Mouse (Mus musculus) heart, postnatal 0 days (tissue): ENCODE data around the gene Bdp1. TPM values are rescaled to one million over a fixed set of nuclear protein-coding genes. Genes with fewer than 3 reads are reported as not detected.
A peak's percentile ranks its signal among the peaks of the same experiment; 100 is the strongest.
"Not testable (repeated sequence)": the region's sequence is repeated elsewhere in the genome, so short reads cannot be mapped to it uniquely, and the experiment has no call there.

ENCODE experiments used
- ATAC-seq: fragments of 200-750 bp; cut with Nextera tagmentation; 2 replicates; pipeline ENCODE4 v1.8.0; 2017; ENCODE audit warnings: low read depth, moderate number of reproducible peaks, moderate library complexity; ENCODE audit not compliant: insufficient read depth
- DNase-seq: peaks from one replicate; pipeline ENCODE4 v3.0.0-alpha.2; 2016; ENCODE audit warnings: low spot score
- H3K27ac ChIP-seq: fragments of 300-500 bp; sonication (generic); 2 replicates; pipeline ENCODE4 v1.5.1; 2014; ENCODE audit warnings: low read depth, mild to moderate bottlenecking
- H3K27me3 ChIP-seq: fragments of 300-500 bp; sonication (generic); 2 replicates; pipeline ENCODE4 v1.6.1; 2014; ENCODE audit warnings: low read length, mixed read lengths; ENCODE audit not compliant: control insufficient read depth, insufficient read depth
- H3K36me3 ChIP-seq: fragments of 300-500 bp; sonication (generic); replicated peaks from 2 replicates; pipeline ENCODE4 v1.6.1; 2014; ENCODE audit warnings: low read length, mixed read lengths; ENCODE audit not compliant: control insufficient read depth, insufficient read depth
- H3K4me1 ChIP-seq: fragments of 300-500 bp; sonication (generic); 2 replicates; pipeline ENCODE4 v1.6.1; 2014; ENCODE audit warnings: antibody characterized with exemption; ENCODE audit not compliant: control insufficient read depth, insufficient read depth
- H3K4me2 ChIP-seq: fragments of 300-500 bp; sonication (generic); 2 replicates; pipeline ENCODE4 v1.6.1; 2014; ENCODE audit warnings: low read depth, mild to moderate bottlenecking, low read length, moderate library complexity
- H3K4me3 ChIP-seq: fragments of 300-500 bp; sonication (generic); 2 replicates; pipeline ENCODE4 v1.5.1; 2014; ENCODE audit warnings: low read depth, low read length
- H3K9ac ChIP-seq: fragments of 300-500 bp; sonication (generic); replicated peaks from 2 replicates; pipeline ENCODE4 v1.6.1; 2014; ENCODE audit warnings: low read depth, low read length, mixed read lengths
- H3K9me3 ChIP-seq: fragments of 300-500 bp; sonication (generic); replicated peaks from 2 replicates; pipeline ENCODE4 v1.6.1; 2016; ENCODE audit warnings: low read length; ENCODE audit not compliant: control insufficient read depth
- CTCF ChIP-seq: IDR thresholded peaks from 2 replicates; pipeline ENCODE4 v1.5.1; 2016; ENCODE audit warnings: antibody characterized with exemption, control low read depth, low read depth
- EP300 ChIP-seq: IDR thresholded peaks from 2 replicates; pipeline ENCODE4 v1.6.1; 2016; ENCODE audit warnings: antibody characterized with exemption, low read depth
- WGBS: fragments of 180-500 bp; shearing (Covaris S2); extraction: QIAGEN DNeasy Blood & Tissue Kit; methylation state at CpG from one replicate; pipeline ENCODE4 v1.1.7; 2014; 5-methylcytosine and 5-hydroxymethylcytosine counted together
- polyA plus RNA-seq: library from polyadenylated mRNA; unstranded; fragments of >200 nt; fragmentation: Nextera tagmentation; extraction: Ambion mirVana; gene quantifications from 2 replicates; pipeline ENCODE4 v1.2.1, GENCODE M21; 2015
- total RNA-seq: library from RNA; depleted of rRNA; stranded (reverse); fragments of >200 nt; gene quantifications from 2 replicates; pipeline ENCODE4 v1.2.3, GENCODE M21; 2014; ENCODE audit warnings: low replicate concordance

The Bdp1 gene
- total and polyA plus RNA-seq, 2 experiments from 2014 or later, result 9.5 to 13.2 TPM

DNA sequence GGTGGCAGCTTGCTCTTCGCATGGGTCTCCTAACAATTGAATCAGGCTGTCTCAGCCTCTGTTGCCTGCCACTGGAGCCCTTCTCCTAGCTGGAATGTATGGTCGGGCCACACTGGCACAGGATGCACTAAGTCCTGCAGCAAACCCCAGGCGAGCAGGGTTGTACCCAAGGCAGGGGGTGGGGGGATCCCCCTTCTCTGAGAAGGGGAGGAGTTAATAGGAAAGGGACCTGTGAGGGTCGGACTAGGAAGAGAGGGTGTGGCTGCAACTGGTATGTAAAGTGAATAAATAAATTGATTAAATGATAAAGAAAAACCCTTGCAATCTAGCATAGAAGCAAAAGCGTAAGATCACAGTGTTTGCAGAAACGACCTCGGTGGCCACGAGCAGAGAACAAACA, 32.4 kb downstream of the Bdp1 start:
- WGBS, result 91% methylated on average over 8 of the region's 8 CpGs
- Histone ChIP-seq H3K27ac (no peak overlapping the region), H3K4me2 (no peak overlapping the region), H3K27me3 (no peaks in the 10 kb centered on the region), H3K36me3 (peaks cover 83% of the 10 kb centered on the region), H3K4me1 (no peaks in the 10 kb centered on the region), H3K9me3 (no peaks in the 10 kb centered on the region), H3K4me3 (no peak overlapping the region), H3K9ac (no peak overlapping the region)
- DNase-seq, result no peak
- ATAC-seq, result no peak
- TF ChIP-seq CTCF, result no peak
- TF ChIP-seq EP300, result no peak

- Histone ChIP-seq H3K36me3 (peaks cover 77% of the 10 kb centered on the region), H3K9me3 (no peaks in the 10 kb centered on the region), H3K9ac (no peak overlapping the region), H3K27ac (no peak overlapping the region), H3K27me3 (no peaks in the 10 kb centered on the region), H3K4me2 (no peak overlapping the region), H3K4me3 (no peak overlapping the region), H3K4me1 (no peaks in the 10 kb centered on the region)
- 73% methylated on average over 6 of the region's 6 CpGs for WGBS
- ATAC-seq (no peak), DNase-seq (no peak)
- TF ChIP-seq CTCF, result no peak
- no peak for TF ChIP-seq EP300
Observed at GRCm38 (mm10) chr13:100067821-100068220, 36.0 kb downstream of the Bdp1 start.

DNA sequence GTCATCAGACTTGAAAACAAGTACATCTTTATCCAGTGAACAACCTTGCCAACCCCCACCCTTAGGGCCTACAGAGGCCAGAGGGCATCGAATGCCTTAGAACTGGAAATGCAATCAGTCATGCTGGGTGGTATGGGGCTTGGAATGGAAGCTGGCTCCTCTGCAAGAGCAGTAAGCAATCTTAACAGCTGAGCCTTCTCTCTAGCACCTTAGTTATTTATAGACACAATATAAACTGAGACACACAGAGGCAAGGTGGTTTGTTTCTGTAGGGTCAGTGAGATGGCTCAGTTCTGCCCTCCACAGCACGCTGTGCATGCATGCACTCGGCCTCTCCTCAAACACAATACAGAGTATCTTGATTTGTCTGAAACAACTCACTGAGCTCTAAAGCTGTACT, 39.9 kb downstream of the Bdp1 start:
- Histone ChIP-seq H3K27ac (no peak overlapping the region), H3K4me1 (no peaks in the 10 kb centered on the region), H3K4me3 (no peak overlapping the region), H3K36me3 (peaks cover 79% of the 10 kb centered on the region), H3K9ac (no peak overlapping the region), H3K4me2 (no peak overlapping the region), H3K9me3 (no peaks in the 10 kb centered on the region), H3K27me3 (no peaks in the 10 kb centered on the region)
- WGBS, result 58% methylated on average over 3 of the region's 3 CpGs
- TF ChIP-seq CTCF, result peak; percentile 3; the same call in 1 of the 2 replicates
- no peak for TF ChIP-seq EP300
- DNase-seq, result peak; percentile 24
- no peak for ATAC-seq

DNA sequence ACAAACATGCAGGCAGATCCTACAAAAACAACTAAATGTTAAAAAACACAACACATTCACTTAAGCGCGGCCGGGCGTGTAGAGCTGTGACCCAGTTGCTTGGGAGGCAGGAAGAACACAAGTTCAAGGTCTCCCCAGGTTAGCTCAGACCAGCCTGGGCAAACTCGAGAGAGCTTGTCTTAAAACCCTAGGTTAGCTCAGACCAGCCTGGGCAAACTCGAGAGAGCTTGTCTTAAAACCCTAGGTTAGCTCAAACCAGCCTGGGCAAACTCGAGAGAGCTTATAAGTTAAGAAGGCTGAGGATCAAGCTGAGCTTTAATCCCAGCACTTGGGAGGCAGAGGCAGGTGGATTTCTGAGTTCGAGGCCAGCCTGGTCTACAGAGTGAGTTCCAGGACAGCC, 46.1 kb downstream of the Bdp1 start:
- not testable (repeated sequence) for H3K9ac ChIP-seq, H3K4me1 ChIP-seq, H3K4me3 ChIP-seq, H3K27ac ChIP-seq, H3K27me3 ChIP-seq, ATAC-seq, H3K9me3 ChIP-seq, DNase-seq, H3K4me2 ChIP-seq
- 99% methylated on average over 8 of the region's 8 CpGs for WGBS
- peaks cover 90% of the 10 kb centered on the region for H3K36me3 ChIP-seq

DNA sequence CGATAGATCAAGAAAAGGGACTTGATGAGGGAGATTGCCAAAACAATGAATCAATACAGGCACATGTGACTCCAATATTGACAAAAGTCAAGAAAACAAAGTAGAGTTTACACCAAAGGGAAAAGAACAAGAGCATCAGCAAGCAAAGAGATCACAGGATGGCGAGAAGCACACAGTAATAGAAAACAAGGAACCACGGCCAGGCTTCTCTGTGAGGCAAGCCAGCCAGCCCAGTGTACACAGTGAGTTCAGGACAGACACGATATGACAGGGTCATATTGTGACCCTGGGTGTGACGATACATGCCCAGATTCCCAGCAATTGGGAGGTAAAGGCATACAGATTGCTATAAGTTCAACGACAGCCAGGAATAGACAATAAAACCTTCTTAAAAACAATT, 77.9 kb downstream of the Bdp1 start:
- peaks cover 84% of the 10 kb centered on the region for H3K36me3 ChIP-seq
- no peak for ATAC-seq

DNA sequence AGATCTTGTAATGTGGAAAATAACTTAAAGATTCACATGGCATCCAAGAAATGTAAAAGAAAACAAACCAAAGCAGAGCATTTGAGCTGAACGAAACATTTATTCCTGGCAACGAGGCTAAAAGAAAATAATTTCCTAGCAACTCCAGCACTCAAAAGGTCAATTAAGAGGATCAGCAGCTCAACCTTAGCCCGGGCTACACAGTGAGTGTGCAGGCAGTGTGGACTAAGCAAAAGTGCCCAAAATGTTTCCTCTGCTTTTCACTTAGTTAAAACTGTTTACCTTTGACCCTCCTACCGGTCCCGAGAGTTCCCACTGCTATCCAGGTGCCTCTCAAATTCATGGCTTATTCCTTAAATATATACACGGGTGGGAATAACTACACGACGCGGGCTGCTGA, 87.0 kb downstream of the Bdp1 start:
- peaks cover 17% of the 10 kb centered on the region for H3K36me3 ChIP-seq
- H3K4me1 ChIP-seq, result peaks cover 6% of the 10 kb centered on the region; the same call in 1 of the 2 replicates
- ATAC-seq (no peak), DNase-seq (no peak)
- no peaks in the 10 kb centered on the region for H3K27me3 ChIP-seq
- no peak overlapping the region for H3K4me2 ChIP-seq
- no peak overlapping the region for H3K27ac ChIP-seq
- no peak for TF ChIP-seq CTCF
- H3K4me3 ChIP-seq, result no peak overlapping the region
- WGBS, result 91% methylated on average over 9 of the region's 9 CpGs
- H3K9me3 ChIP-seq, result no peaks in the 10 kb centered on the region
- H3K9ac ChIP-seq, result no peak overlapping the region

More for the DNA sequence above, 77.9 kb downstream of the Bdp1 start:
- WGBS, result 91% methylated on average over 6 of the region's 6 CpGs
- Histone ChIP-seq H3K27me3 (no peaks in the 10 kb centered on the region), H3K27ac (no peak overlapping the region), H3K4me3 (no peak overlapping the region), H3K4me1 (no peaks in the 10 kb centered on the region), H3K9me3 (no peaks in the 10 kb centered on the region), H3K4me2 (no peak overlapping the region), H3K9ac (no peak overlapping the region)
- no peak for DNase-seq
- TF ChIP-seq EP300 (no peak), CTCF (no peak)
